Mouse (Mus musculus): ENCODE data around the gene Agap1.

The Agap1 gene

DNA sequence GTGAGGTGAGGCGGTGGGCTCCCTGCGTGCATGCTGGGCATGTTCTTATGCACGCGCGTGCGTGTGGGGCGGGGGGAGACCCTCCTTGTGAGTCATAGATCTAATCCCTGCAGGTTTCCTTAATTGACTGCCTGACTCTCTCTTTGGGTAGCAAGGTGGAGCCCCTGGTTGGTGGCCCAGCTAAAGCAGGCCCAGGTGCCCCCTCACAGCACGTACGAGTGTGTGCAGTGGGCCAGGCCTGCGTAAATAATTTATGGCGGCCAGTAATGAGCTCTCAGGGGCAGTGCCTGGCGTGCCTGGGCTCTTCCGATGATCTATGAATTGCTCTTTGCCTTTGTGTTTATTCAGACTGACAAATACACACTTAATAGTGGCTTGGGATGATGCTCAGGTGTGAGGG, 86.5 kb downstream of the Agap1 start:
- no peak for ATAC-seq (ENCODE audit: insufficient number of reproducible peaks, low FRiP score, low TSS enrichment)

DNA sequence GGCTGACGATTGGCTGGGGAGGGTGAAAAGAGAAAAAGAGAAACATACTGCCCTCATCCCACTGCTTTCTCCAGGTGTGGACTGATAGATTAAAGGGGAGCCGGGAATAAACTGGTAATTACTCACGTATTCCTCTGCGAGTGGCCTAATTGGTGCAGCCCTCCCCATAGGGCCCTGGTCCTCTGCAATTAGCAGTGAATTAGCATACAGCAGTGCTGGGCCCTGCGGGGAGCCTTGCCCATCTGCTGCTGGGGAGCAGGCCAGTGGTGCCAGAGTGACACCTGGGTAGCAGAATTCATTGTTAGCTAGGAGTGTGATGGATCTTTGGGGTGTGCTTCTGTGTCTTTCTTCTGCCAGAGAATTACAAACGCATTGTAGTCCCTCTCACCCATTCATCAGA, 87.9 kb downstream of the Agap1 start:
- no peak for ATAC-seq (ENCODE audit: insufficient number of reproducible peaks, low FRiP score, low TSS enrichment)

DNA sequence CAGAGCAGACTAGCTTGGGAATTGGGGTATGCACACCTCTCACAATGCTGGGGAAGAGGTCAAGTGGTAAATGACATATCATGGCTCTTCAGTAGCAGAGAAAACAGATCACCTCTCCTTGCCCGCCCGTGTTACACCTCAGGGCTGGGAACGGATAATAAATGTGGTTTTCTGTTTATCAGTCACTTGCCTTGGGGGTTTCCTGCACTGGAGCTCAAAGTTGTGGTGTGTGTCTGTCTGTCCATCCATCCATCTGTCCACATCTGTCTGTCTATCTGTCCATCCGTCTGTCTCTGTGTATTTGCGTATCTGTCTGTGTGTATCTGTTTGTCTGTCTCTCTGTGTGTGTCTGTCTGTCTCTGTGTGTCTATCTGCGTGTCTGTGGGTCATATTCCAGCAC, 88.7 kb downstream of the Agap1 start:
- no peak for ATAC-seq (ENCODE audit: insufficient number of reproducible peaks, low FRiP score, low TSS enrichment)

DNA sequence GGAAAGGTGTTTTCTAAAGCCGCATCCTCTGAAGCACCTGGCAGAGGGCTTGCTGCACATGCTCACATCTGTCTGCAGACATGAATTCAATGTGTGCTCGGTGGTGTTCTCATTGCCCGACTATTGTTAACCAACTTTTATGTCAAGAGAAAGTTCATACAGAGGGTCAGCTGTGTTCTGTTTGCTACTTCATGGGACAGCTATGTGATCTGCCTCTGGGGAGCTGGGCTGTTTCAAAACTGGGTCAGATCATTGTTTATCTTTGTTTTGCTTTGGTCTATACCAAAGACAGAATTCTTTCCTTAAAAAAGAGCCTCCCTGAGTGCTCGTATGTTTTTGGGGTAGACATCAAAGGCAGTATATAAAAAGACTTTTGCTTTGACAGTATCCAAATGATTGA, 89.5 kb downstream of the Agap1 start:
- no peak for ATAC-seq (ENCODE audit: insufficient number of reproducible peaks, low FRiP score, low TSS enrichment)

DNA sequence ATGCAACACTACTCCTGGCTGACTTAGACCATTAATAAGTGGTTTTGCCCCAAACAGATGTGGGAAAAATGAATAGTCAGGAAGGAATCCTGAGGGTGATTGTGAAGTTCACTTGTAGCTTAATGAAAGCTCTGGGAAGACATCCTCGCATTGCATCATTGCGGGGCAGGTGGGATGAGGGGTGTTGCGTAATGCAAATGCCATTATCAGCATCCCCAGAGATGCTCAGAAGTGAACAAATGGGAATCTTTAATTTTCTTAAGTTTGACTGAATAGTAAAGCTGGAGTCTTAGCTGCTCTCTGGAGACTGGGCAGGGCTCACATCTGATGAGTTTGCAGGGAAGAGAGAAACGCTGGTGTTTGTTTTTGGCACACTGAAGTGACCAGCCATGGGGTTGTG, 90.5 kb downstream of the Agap1 start:
- ATAC-seq (ENCODE audit: insufficient number of reproducible peaks, low FRiP score, low TSS enrichment) = no peak

DNA sequence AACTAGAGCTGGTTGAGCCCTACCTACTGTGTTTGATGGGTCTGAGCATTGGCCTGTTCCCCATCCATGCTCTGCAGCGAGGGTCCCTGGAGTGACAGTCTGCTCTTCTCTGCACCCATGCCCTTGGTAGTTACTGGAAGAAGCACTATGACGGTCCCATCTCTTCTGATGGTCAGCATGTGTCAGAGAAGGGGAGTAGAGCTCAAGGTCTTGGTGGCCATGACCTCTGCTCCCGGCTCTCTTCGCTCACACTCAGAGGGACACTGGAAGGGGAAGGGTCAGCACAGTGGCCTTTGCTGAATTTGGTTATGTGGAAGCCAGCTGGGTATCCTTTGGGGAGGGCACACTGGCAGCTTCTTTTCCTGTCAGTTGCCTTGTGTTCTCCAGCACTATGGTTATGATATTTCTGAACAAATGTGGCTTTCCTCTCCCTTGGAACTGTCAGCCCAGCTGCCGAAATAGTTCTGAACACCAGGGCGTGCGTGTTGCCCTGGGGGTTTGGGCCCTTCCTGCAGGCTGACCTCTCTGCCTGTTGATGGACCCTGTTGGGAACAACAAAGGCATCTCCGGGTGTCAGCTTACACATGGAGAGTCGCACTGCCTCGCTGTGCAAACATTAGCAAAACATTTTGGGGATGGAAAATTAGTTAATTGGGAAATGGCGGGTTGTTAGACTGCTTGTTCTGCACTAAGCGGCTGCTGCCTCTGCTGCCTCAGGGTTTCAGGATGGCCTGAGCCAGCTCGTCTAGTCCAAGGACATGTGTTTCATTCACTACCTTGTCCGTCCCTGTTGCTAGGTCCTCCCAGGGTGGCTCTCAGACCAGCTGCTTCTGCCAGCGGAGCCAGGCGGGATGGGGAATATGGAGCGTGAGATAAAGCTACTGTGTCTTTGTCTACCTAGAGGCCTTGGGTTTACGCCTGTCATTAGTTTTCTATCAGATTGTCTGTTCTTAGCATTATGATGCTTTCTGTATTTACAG, 93.2 kb downstream of the Agap1 start:
- 0 out of 2 replicates have a peak, but pooled peaks have one; percentile 34 for ATAC-seq (ENCODE audit: insufficient number of reproducible peaks, low FRiP score, low TSS enrichment)

DNA sequence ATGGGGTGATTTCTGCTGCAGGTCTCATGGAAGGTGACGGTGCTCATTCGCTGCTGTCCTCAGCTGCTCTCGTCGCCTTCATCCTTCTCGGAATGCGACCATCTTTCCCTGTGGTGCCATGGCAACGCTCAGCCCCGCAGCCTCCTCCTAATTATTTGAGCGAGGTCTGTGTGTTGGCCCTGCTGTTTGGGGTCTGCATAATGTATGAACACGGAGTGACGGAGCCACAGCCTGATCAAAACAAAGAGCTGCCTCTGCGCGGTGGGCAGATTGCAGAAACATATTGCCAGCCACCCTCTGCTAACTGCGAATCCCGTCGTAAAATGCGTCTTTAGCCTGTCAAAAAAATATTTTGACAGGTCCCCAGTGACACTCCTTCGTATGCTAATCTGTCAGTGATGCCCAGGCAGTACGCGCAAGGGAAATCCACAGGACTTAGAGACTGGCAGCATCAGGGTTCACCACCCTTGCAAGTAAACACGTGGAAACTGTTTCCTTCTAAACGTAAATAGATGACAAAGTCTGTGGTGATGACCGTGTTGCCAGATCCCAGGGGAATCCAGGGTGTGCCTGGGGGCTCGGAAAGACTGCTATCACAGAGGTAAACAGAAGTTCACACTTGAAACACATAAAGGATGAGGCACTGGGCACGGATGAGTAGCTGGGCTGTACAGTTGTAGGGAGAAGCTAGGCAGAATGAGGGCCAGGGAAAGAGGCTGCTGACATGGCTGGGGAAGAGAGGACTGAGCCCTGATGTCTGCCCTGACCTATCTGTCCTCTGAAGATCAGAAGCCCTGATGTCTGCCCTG, 95.7 kb downstream of the Agap1 start:
- ATAC-seq (ENCODE audit: insufficient number of reproducible peaks, low FRiP score, low TSS enrichment) = no peak

DNA sequence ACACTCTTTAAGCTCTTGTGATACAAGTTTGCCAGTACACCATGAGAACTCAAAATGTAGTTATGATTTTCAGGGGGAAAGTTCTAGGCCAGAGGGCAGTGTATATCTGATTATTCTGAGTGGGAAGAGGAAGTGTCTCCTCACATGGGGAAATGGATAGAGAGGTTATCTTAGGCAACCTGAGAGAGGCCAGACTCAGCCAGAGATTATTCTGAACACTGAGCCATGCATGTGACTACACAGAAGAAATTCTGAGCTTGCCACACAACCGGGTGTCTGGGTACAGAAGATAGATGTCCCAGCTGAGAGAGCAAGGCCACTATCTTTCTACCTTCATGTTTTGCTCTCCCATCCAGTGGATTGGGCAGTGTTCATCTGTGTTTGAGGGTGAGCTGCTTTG, 97.9 kb downstream of the Agap1 start:
- ATAC-seq (ENCODE audit: insufficient number of reproducible peaks, low FRiP score, low TSS enrichment) = no peak

DNA sequence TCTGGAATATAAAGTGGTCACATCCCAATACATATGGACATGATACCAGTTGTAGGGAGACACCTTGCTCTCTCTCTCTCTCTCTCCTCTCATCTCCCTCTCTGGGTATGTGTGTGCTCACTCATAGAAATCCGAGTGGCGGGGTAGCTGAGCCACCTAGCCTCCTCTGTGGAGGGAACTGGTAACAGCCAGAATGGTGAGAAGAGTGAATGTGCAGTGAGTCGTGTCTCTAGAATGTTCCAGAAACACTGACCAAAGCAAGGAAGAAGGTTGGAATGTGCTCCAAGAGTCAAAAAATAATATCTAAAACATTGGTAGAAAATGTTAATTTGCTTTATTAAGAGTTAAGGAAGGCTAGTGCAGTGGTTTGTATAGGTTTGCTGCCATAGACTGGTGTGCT, 99.2 kb downstream of the Agap1 start:
- ATAC-seq (ENCODE audit: insufficient number of reproducible peaks, low FRiP score, low TSS enrichment) = no peak

DNA sequence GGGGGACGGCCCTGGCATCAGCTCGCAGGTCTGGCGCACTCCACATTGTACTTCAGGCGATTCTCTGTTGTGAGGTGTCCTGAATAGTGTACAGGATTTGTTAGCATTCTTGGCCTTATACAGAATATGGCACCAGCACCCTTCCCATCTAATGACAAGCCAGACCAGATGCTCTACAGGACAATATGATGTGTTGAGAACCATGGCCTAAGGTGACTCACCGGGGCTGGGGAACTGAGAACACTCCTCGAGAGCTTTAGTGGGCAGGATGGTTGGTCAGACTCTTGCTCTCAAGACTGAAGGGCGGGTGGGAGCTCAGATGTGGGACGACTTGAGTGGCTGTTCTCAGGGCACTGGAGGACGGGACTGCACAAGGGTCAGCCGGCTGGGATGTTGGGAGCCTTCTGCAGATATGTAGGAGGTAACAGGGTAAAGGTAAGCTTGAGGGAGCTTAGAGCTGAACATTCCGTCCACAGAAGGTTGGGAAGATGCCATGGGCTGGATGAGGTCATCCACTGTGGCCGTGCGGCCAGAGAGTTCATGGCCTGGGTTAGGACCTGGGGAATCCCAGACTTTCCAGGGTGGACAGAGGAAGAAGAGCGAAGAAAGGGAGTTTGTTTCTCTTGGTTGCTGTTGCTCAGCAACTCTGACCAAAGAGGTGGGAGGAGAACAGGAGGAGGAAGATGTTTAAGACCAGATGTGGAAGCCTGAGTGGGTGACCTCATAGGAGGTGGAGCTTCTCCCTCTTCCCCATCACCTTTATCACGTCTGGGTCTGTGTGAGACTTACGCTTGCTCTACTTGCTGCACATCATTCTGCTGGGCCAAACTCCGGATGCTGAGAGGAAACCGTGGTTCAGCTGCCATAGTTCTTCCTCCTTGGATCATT, 100.6 kb downstream of the Agap1 start:
- no peak for ATAC-seq (ENCODE audit: insufficient number of reproducible peaks, low FRiP score, low TSS enrichment)

DNA sequence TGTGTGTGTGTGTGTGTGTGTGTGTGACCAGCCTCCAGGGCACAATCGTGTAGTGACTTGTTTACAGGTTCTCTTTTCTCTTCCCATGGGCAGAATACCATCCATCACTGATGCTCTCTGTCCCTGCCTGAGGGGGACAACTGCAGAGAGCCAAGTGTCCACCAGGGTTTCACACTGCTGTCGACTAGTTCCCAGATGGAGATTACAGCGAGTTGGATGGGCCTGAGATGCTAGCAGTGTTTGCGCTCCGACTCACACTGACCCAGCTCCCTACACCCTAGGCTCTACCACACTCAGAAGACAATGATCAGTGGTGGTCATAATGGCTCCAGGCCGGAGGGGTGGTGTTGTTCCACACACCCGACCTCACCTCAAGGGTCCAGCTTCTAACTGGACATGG, 101.4 kb downstream of the Agap1 start:
- 0 out of 2 replicates have a peak, but pooled peaks have one; percentile 37 for ATAC-seq (ENCODE audit: insufficient number of reproducible peaks, low FRiP score, low TSS enrichment)

DNA sequence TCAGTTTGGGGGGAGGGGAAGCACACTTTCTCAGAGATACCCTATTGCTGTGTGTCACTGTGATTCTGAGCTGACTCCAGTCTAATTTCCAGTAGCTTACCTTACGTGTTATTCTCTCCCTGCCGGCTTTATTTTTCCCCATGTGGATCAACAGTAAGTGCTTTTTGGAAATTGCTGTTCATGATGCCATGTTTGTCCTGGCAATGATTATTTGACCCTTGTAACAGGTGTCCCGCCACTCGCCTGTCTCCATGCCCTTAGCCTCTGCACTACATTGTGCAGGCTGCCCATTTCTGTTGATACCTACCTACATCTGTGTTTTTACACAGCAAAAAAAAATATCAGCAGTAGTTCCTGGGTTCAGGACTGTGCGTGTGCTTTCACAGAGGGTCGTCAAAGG, 102.8 kb downstream of the Agap1 start:
- no peak for ATAC-seq (ENCODE audit: insufficient number of reproducible peaks, low FRiP score, low TSS enrichment)

DNA sequence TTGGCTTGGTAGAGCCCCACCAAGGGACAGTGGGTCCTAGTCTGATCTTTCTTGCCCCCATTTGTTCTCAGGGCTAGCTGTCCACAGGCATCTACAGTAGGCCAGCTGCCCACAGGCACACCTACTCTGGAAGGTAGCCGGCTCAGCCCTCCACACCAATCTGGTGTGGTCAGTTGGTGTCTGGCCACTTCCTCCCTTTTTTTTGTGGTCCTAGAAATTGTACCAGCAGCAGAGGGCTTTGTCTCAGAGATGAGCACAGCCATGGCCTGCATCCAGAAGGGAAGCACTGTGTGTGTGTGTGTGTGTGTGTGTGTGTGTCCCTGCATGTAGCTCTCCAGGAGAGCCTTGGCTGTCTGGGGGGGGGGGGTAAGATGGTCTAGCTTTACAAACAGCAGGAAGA, 103.5 kb downstream of the Agap1 start:
- ATAC-seq (ENCODE audit: insufficient number of reproducible peaks, low FRiP score, low TSS enrichment) = 0 out of 2 replicates have a peak, but pooled peaks have one; percentile 23

DNA sequence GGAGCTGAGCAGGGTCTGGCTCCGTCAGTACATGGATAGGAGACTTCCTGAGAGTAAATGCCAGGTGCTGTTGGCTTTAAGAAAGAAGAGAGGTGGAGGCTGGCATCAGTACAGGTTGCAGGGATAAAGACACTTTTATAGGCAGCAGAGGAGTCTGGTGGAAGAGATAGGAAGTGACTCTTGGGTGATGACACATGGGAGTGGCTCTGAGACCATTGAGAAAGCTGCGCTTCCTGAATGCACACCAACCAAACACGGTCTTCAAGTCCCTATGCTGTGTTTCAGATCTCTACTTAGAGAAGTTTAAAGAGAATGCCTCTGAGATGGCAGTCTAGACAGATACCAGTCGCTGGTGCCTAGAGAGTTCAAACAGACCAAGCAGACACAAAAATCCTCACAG, 108.8 kb downstream of the Agap1 start:
- no peak for ATAC-seq (ENCODE audit: insufficient number of reproducible peaks, low FRiP score, low TSS enrichment)

DNA sequence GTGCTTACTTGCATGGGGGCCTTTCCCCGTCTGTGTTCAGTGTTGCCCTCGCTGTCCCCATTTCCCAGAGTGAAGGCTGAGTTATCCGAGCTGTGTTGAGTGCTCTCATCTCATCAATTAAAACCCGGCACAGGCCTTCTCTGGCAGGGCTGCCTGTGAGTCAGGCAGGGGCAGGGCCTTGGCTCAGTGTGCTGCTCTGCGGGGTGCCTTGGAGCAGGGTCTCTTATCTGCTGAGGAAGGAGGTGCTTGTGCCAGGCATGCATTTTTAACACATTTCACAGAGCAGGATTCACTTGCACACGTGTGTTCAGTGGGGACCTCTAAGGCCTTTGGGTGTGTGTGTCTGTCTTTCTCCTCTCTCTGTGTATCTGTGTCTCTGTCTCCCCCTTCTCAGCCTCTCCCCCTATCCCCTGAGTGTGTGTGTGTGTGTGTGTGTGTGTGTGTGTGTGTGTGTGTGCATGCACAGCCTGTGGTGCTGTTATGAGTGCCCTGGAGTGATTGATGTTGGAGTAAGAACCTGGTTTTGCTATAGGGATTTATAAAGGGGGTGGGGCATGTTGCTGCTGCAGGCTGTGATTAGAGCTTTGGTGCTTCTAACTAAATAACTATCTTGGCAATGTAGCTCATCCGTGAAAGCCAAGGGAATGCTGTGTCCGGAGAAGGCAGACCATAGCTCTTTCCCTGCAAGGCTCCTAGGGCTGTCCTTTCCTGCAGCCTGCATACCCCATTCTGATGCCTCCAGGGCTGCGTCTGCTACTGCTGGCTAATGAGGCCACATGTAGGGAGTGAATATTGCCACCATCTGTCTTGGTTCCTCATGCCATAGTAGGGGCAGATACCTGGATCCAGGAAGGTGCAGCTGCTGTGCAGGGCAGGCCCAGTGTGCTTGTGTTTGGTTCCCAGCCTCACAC, 112.2 kb downstream of the Agap1 start:
- ATAC-seq (ENCODE audit: insufficient number of reproducible peaks, low FRiP score, low TSS enrichment) = peak; percentile 62; the same call in 1 of the 2 replicates

DNA sequence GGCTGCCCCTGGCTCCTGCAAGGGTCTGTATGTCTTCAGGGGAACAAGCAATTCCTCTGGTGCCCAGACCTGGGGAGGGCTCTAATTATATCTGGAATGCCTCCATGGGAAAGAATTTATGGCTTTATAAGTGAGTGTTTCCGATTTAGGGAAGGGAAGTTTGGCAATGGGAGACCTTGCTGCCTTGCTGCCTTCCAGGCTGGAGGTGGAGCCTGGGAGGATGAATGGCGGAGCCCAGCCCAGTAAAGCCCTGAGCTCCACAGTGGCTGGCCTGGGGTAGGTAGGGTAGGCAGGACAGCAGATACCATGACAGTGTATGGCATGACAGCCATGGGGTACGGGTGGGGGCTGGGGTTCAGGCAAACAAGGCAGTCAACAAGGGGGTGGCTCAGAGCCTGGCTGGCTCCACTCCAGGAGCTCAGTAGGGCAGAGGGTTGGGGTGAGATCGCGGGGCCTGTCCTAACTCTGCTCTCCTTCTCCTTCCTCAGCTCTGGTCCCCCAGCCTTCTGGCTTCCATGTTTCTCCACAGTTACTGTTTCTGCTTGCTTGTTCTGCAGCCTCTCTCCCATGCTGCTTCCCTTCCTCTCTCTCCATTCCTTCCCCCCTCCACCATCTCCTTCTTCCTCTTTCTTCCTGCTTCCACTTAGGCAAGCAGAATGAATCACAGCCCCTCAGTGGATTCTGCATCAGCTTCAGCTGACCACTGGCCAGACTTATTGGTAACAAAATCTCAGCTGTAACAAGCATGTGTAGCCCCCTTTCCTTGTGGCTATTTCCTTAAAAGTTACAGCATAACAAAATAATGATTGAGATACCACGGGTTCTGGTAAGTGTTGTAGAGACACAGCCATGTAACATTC, 114.2 kb downstream of the Agap1 start:
- ATAC-seq (ENCODE audit: insufficient number of reproducible peaks, low FRiP score, low TSS enrichment) = no peak

DNA sequence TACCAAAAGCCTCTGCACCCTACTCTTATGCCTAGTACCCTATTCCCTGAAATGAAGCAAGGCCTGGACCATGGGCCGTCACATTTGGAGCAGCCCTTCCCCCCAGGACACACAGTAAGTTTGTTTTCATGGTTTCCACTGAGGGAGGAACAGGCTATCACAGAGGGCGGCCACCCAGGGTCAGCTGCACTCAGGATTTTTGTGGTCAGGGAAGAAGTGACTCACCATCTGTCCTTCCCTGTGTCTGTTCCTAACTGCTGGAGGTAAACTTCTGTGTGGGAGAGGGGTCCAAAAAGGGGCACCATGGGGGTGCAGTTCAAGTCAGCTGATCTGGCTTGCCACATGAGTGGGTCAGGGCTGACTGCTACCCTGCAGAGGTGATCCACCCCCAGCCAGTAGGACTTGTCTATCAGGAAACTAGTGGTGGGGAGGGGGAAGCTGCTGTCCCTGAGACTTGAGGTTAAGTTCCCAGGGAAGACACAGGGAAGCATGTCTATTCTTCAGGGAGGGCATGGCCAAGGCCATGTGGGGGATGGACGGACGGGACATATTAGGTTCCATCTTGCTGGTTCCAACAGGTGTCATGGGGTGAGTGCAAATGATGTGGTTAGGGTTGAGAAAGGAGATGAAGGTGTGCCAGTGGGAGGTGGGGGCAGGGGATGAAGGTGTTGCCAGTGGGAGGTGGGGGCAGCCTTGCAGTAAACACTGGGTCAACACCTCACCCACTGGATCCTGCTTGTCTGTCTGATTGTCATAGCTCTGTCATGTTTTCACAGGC, 116.1 kb downstream of the Agap1 start:
- ATAC-seq (ENCODE audit: insufficient number of reproducible peaks, low FRiP score, low TSS enrichment) = no peak

DNA sequence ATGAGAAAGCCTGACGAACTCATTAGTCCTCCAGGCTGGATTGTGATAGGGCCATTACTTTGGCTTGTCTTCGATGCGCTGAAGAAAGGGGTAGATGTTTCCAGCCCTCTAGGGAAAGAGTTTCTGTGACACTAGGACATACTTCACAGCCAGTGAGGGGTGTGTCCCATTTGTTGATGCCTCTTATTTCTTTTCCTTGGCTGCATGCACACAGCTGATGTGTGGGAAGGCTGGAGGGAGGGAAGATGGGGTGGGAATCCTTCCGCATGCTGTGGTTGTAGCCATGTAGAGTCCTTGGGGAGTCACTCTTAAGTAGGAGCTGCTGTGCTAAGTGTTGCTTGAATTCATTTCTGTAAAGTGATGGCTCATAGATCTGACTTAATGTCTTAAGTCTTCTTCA, 118.9 kb downstream of the Agap1 start:
- ATAC-seq (ENCODE audit: insufficient number of reproducible peaks, low FRiP score, low TSS enrichment) = no peak

Measured in cerebellum, adult (tissue).